Mouse (Mus musculus): ENCODE measurements at regions not wholly inside any gene's neighbourhood (a gene's known extent, or its start where the extent isn't known, plus 50 kb on each side); places are given as distances from the start of the nearest gene placed in this dataset.

DNA sequence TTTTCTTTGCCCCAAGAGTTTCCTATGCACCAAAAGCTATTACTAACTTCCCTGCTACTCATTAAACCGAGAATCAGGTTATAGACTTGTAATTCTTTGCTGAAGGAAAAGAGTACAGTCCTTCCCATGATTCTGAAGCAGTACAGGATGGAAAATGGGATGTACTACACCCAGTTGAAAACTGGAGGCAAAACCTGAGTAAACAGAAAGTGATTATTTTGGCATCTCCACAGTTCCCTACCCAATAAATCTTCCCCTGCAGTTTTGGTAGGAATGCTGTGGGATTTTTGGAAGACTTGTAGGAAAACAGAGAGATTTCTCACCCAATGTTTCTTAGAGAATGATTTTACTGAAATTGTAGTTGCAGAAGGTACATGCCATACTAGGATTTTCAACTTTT lies 268.5 kb downstream of the Dio2 start:
- no peak for DNase-seq (ENCODE audit: low read depth, low spot score)

DNA sequence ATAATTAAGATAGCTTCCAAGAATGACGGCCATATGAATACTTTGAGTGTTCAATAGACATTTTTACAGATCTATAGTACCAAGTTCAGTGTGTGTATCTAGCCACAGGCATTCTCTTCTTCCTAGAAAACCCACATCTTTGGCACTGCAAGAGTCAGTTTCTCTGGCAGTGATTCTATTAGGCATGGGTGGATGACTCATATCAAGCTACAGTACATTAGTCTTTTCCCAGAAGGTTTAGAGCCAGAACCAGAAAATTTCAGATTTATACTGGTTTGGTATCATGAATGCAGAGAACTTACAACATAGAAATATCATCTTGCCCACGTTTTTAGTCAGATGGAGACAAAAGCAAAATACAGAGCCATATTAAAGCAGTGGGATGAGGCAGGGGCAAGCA lies 278.1 kb downstream of the Dio2 start:
- no peak for DNase-seq (ENCODE audit: low read depth, low spot score)

DNA sequence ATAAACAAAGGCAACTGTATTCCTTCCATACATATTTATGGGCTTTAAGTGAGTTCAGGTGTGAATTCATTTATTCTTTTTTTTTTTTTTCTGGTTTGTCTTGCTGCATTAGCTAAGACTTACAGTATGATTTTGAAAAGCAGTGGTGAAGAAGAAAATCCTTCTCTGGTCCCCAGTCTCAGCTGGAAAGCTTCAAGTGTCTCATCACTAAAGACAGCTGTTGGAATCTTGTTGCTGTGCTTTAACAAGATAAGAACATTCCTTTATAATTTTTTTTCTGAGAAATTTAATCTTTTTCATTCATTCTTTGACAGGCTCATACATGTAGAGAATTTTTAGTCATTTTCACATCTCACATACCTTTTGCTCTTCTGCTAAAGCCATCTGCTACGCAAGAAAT lies 297.6 kb downstream of the Dio2 start:
- no peak for DNase-seq (ENCODE audit: low read depth, low spot score)

DNA sequence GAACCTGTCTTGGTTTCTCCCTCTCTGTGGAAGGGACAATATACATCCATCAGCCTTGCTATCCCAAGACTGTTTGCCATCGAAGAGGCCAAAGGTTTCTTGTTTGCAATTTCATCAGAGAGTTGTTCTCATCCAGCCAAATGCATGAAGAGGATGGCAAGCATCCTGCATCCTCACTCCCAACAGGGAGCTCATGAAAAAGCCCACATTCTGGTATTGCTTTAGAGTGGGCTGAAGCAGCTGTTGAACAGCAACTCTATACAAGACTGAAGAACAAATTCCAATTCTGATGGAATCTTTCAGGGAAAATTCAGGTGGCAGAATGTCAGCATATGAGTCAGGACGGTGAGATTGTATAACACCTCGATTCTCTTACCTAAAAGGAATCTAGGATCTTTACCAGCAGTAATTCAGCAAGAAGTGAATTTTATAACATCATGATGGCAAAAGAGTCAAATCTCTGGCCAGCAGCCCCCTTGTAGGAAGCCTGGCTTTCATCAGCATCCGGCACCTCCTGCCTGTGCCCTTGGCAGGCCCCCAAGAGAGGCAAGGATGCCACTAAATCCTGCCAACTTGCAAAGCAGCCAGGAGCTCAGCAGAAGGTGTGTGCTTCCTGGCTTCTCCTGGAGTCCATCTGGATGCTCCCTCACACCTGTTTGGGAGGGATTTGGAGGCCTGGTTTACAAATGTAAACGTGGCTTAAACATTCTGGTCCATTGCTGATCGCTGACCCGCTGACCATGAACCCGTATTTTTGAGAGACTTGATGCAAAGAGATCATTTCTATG lies 312.8 kb downstream of the Dio2 start:
- no peak for DNase-seq (ENCODE audit: low read depth, low spot score)

DNA sequence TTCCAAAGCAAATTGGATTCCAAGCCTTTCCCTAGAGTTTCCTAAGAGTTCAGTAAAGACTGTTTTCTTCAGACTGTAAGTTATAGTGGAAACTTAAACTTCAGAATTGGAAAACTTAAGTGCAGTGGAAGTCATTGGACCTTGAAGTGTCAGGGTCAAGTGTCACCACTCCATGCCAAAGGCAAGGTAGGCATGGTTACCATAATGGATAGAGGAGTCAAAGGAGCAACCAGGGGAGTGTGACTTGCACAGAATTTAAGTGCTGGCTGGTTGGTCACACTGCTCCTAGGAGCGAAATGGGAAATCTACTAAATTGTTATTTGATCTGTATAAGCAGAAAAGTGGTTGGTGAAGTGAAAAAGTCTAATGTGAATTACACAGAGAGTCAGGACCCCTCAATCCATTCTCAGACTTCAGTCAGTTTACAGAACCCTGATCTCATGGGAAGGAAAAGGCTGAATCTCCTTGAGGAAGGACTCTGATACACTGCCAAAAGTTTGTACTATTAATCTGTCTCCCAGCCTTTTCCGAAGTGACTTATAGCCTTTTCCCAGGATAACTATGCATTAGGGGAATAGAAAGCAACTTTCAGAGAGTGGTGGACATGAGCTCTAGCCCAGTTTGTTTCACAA lies 320.5 kb downstream of the Dio2 start:
- DNase-seq (ENCODE audit: low read depth, low spot score): no peak

DNA sequence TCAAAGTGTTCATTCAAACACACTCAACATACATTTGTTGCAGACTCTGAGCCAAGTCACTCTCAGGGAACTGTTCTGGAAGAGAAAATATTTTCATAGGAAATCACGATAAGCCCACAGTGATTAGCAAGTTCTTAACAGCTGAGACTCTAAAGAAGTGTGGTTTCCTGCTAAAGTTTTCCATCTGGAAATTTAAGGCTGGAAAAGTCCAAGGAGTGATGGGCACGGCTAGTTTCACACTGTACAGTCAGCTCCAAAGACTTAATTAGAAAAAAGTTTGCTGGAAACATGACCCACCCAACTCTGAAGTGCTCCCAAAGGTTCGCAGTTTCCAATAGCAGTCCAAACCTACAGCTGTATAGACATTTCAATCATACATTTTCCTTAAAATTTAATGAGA lies 329.5 kb downstream of the Dio2 start:
- no peak for DNase-seq (ENCODE audit: low read depth, low spot score)

DNA sequence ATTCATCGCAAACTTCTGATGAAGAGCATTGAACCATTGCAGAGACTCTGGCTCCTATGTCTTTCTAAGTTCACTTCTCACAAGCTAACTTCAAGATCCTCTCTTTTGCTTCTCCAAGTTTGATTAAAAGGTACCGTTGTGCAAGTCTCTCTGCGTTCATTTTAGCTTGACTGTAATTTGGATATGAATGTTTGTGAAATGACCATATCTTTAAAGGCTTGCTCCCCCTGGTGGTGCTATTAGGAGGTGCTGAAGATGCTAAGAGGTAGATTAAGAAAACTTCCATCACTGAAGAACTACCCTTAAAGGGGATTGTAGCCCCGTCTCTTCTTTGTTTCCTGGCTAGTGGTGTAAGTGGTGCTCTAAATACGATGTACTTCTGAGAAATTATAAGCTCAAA lies 339.7 kb downstream of the Dio2 start:
- DNase-seq (ENCODE audit: low read depth, low spot score): peak; percentile 9

Data from embryo, embryonic 11.5 days (tissue).